Mouse (Mus musculus) midbrain, embryonic 10.5 days (tissue): ENCODE measurements around the gene Cited2. TPM values are rescaled to one million over a fixed set of nuclear protein-coding genes. Genes with fewer than 3 reads are reported as not detected.

Source experiments
- DNase-seq: peaks from one replicate; pipeline ENCODE4 v3.0.0-alpha.2; 2017; ENCODE audit warnings: low spot score
- H3K27ac ChIP-seq: fragments of 300-500 bp; sonication (generic); replicated peaks from 2 replicates; pipeline ENCODE4 v1.5.1; 2016; ENCODE audit warnings: mild to moderate bottlenecking
- H3K27me3 ChIP-seq: fragments of 300-500 bp; sonication (generic); 2 replicates; pipeline ENCODE4 v1.6.1; 2016; ENCODE audit warnings: low read depth, mild to moderate bottlenecking; ENCODE audit not compliant: poor library complexity, severe bottlenecking
- H3K36me3 ChIP-seq: fragments of 300-500 bp; sonication (generic); 2 replicates; pipeline ENCODE4 v1.6.1; 2016; ENCODE audit warnings: mild to moderate bottlenecking, moderate library complexity
- H3K4me1 ChIP-seq: fragments of 300-500 bp; sonication (generic); 2 replicates; pipeline ENCODE4 v1.6.1; 2016
- H3K4me3 ChIP-seq: fragments of 300-500 bp; sonication (generic); 2 replicates; pipeline ENCODE4 v1.5.1; 2016; ENCODE audit warnings: mild to moderate bottlenecking, moderate library complexity
- H3K9me3 ChIP-seq: fragments of 300-500 bp; sonication (generic); replicated peaks from 2 replicates; pipeline ENCODE4 v1.6.1; 2016; ENCODE audit warnings: mild to moderate bottlenecking
- WGBS: fragments of 180-500 bp; shearing (Covaris S2); methylation state at CpG from one replicate; pipeline ENCODE4 v1.1.7; 2016; 5-methylcytosine and 5-hydroxymethylcytosine counted together
- polyA plus RNA-seq: library from polyadenylated mRNA; unstranded; fragments of >200 nt; fragmentation: Nextera tagmentation; extraction: Ambion mirVana; gene quantifications from 2 replicates; pipeline ENCODE4 v1.2.1, GENCODE M21; 2016

Cited2 gene
- polyA plus RNA-seq, 1 experiment from 2014 or later, result 59.6 TPM

GRCm38 (mm10) chr10:17725644-17726372 lies 2.8 kb downstream of the Cited2 start:
- Histone ChIP-seq H3K36me3 (peaks cover 20% of the 10 kb centered on the region), H3K4me1 (peaks cover 53% of the 10 kb centered on the region), H3K27ac (no peak overlapping the region), H3K4me3 (peak overlapping the region; percentile 98), H3K27me3 (no peaks in the 10 kb centered on the region), H3K9me3 (no peaks in the 10 kb centered on the region)
- DNase-seq, result no peak
- WGBS, result 49% methylated on average over 7 of the region's 7 CpGs

DNA sequence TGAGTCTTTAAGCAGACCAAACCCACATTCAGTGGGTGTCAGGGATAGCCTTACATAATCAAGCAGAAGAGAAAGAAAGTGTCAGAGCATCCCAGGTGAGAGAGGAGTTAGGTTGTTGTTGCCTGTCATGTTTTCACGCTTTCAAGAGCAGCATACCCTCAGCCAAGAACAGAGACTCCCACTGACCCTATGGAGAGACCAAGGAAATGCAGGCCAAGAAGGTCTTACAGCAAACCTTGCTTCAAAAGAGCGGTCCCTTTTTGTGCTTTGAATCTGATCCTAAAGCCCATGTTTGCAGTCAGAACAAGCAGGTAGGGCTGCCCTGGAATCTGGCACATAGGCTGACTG lies 3.3 kb downstream of the Cited2 start:
- Histone ChIP-seq H3K4me3 (peak overlapping the region; percentile 98), H3K9me3 (no peaks in the 10 kb centered on the region), H3K4me1 (peaks cover 47% of the 10 kb centered on the region), H3K27ac (no peak overlapping the region), H3K36me3 (peaks cover 20% of the 10 kb centered on the region), H3K27me3 (no peaks in the 10 kb centered on the region)
- 49% methylated on average over 2 of the region's 2 CpGs for WGBS
- peak; percentile 23 for DNase-seq

- peak; percentile 33 for DNase-seq
- Histone ChIP-seq H3K9me3 (no peaks in the 10 kb centered on the region), H3K36me3 (peaks cover 20% of the 10 kb centered on the region), H3K4me1 (peaks cover 44% of the 10 kb centered on the region), H3K27me3 (no peaks in the 10 kb centered on the region), H3K27ac (peak overlapping the region; percentile 69), H3K4me3 (peak overlapping the region; percentile 20; the same call in 1 of the 2 replicates)
- WGBS, result 31% methylated on average over 15 of the region's 15 CpGs
Observed at GRCm38 (mm10) chr10:17727161-17727925, 4.3 kb downstream of the Cited2 start.

DNA sequence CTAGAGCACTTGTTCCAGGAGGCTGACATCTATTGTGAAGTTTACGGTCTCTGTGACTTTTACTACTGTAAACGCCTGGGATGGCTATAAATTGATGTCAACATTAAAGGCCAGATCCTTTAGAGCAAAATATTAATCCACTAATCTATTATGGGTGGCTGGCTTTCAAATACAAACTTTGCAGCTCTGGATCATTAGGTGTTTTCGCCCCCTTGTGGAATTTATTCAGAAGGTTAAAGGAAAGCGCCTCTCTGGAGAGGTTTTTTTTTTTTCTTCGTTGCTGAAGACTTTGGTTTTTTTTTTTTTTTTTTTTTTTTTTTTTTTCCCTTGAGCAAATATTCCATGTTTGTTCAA lies 4.9 kb downstream of the Cited2 start:
- H3K36me3 ChIP-seq, result peaks cover 20% of the 10 kb centered on the region
- H3K4me1 ChIP-seq, result peaks cover 44% of the 10 kb centered on the region
- no peak for DNase-seq
- no peaks in the 10 kb centered on the region for H3K27me3 ChIP-seq
- H3K9me3 ChIP-seq, result no peaks in the 10 kb centered on the region
- H3K27ac ChIP-seq, result peak overlapping the region; percentile 69
- 16% methylated on average over 5 of the region's 5 CpGs for WGBS
- peak overlapping the region; percentile 20; the same call in 1 of the 2 replicates for H3K4me3 ChIP-seq

- peaks cover 44% of the 10 kb centered on the region for H3K4me1 ChIP-seq
- no peaks in the 10 kb centered on the region for H3K27me3 ChIP-seq
- no peaks in the 10 kb centered on the region for H3K9me3 ChIP-seq
- no peak overlapping the region for H3K4me3 ChIP-seq
- H3K27ac ChIP-seq, result no peak overlapping the region
- 35% methylated on average over 4 of the region's 4 CpGs for WGBS
- peaks cover 20% of the 10 kb centered on the region for H3K36me3 ChIP-seq
- no peak for DNase-seq
Observed at GRCm38 (mm10) chr10:17728711-17729110, 5.7 kb downstream of the Cited2 start.

- H3K27me3 ChIP-seq, result no peaks in the 10 kb centered on the region
- no peaks in the 10 kb centered on the region for H3K9me3 ChIP-seq
- H3K36me3 ChIP-seq, result peaks cover 14% of the 10 kb centered on the region
- H3K4me3 ChIP-seq, result no peak overlapping the region
- DNase-seq, result no peak
- 86% methylated on average over 6 of the region's 6 CpGs for WGBS
- H3K4me1 ChIP-seq, result peaks cover 38% of the 10 kb centered on the region
- no peak overlapping the region for H3K27ac ChIP-seq
Observed at GRCm38 (mm10) chr10:17729476-17729875, 6.5 kb downstream of the Cited2 start.

DNA sequence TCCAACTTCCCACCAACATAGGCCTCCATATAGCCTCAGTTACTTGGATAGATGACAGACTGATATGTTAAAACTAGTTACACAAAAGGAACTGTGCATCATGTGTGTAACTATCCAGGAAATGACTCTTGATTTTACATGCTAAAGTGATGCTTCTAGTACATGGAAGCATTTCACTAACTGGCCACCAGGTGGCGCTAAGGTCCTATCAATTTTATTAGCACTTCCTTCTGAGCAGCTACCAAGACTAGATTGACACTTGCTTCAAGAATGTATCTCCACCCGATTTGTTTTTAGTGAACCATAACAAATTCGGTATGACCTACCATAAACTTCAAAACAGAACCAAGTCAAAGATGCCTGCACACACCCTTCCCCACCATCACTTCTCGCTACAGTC lies 10.0 kb downstream of the Cited2 start:
- 20% methylated on average over 4 of the region's 4 CpGs for WGBS
- peaks cover 7% of the 10 kb centered on the region for H3K4me1 ChIP-seq
- H3K4me3 ChIP-seq, result no peak overlapping the region

GRCm38 (mm10) chr10:17742581-17742980 lies 19.6 kb downstream of the Cited2 start:
- Histone ChIP-seq H3K9me3 (0 out of 2 replicates have a peak, but pooled peaks cover 2% of the 10 kb centered on the region), H3K4me1 (no peaks in the 10 kb centered on the region), H3K27me3 (no peaks in the 10 kb centered on the region), H3K36me3 (no peaks in the 10 kb centered on the region), H3K4me3 (no peak overlapping the region), H3K27ac (no peak overlapping the region)
- no peak for DNase-seq
- WGBS, result 96% methylated on average over 2 of the region's 2 CpGs

More for the DNA sequence above, 10.0 kb downstream of the Cited2 start:
- Histone ChIP-seq H3K9me3 (no peaks in the 10 kb centered on the region), H3K27ac (no peak overlapping the region), H3K27me3 (no peaks in the 10 kb centered on the region), H3K36me3 (no peaks in the 10 kb centered on the region)
- peak; percentile 75 for DNase-seq

DNA sequence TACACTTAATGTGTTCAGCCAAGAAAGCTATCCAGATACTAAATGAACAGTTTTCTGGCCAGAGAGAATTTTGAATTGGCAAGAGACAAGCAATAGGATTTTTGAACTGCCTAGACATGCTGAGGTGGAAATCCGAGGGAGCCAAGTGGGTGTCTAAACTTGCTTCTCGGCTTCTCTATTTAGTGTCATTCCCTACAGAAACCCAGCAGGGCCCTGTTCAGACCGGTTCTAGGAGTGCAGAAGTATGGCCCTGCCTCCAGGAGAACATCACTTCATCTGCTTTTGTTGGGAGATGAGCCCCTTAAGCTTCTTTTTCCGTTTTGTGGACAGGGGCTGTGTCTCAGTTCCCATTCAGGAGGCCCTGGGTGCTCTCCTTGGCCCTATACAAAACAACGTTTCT lies 29.5 kb downstream of the Cited2 start:
- WGBS, result 82% methylated on average over 5 of the region's 5 CpGs
- Histone ChIP-seq H3K27ac (no peak overlapping the region), H3K27me3 (no peaks in the 10 kb centered on the region), H3K9me3 (peaks cover 12% of the 10 kb centered on the region; the same call in 1 of the 2 replicates), H3K4me3 (no peak overlapping the region), H3K4me1 (no peaks in the 10 kb centered on the region), H3K36me3 (no peaks in the 10 kb centered on the region)
- no peak for DNase-seq

GRCm38 (mm10) chr10:17759772-17760171 lies 36.8 kb downstream of the Cited2 start:
- Histone ChIP-seq H3K36me3 (no peaks in the 10 kb centered on the region), H3K27ac (no peak overlapping the region), H3K4me3 (no peak overlapping the region), H3K4me1 (no peaks in the 10 kb centered on the region), H3K9me3 (peaks cover 12% of the 10 kb centered on the region; the same call in 1 of the 2 replicates), H3K27me3 (no peaks in the 10 kb centered on the region)
- WGBS, result 93% methylated on average over 3 of the region's 3 CpGs
- DNase-seq, result no peak

- no peak overlapping the region for H3K27ac ChIP-seq
- no peaks in the 10 kb centered on the region for H3K4me1 ChIP-seq
- DNase-seq, result no peak
- no peaks in the 10 kb centered on the region for H3K36me3 ChIP-seq
- no peak overlapping the region for H3K4me3 ChIP-seq
- H3K27me3 ChIP-seq, result no peaks in the 10 kb centered on the region
- 69% methylated on average over 9 of the region's 9 CpGs for whole genome bisulfite sequencing
- peaks cover under 1% of the 10 kb centered on the region; the same call in 1 of the 2 replicates for H3K9me3 ChIP-seq
Observed at GRCm38 (mm10) chr10:17760750-17761613, 38.0 kb downstream of the Cited2 start.

GRCm38 (mm10) chr10:17761652-17762051 lies 38.6 kb downstream of the Cited2 start:
- Histone ChIP-seq H3K27me3 (no peaks in the 10 kb centered on the region), H3K4me3 (no peak overlapping the region), H3K36me3 (no peaks in the 10 kb centered on the region), H3K27ac (no peak overlapping the region), H3K9me3 (no peaks in the 10 kb centered on the region), H3K4me1 (no peaks in the 10 kb centered on the region)
- 81% methylated on average over 1 of the region's 1 CpGs for WGBS
- DNase-seq, result no peak
